Mouse (Mus musculus) CH12.LX (cell line): Measurements from ENCODE around the gene Greb1. TPM values are rescaled to one million over a fixed set of nuclear protein-coding genes. Genes with fewer than 3 reads are reported as not detected.

ENCODE experiments used
- DNase-seq: peaks from one replicate; pipeline ENCODE4 v3.0.0-alpha.2; 2013; ENCODE audit errors: extremely low read depth
- H3K27ac ChIP-seq: 2 replicates; pipeline ENCODE4 v1.5.1; 2012; ENCODE audit warnings: low read depth, mild to moderate bottlenecking, control low read depth, moderate library complexity; ENCODE audit not compliant: insufficient read depth
- H3K27me3 ChIP-seq: replicated peaks from 2 replicates; pipeline ENCODE3; 2012; ENCODE audit warnings: inconsistent platforms
- H3K36me3 ChIP-seq, 2 experiments: replicated peaks in 1 of 2; 2 replicates each; pipeline versions ENCODE3 to v1.6.1; 2012; ENCODE audit warnings: inconsistent platforms in 1 of 2, low read length in 1 of 2, mild to moderate bottlenecking in 1 of 2, mixed read lengths in 1 of 2, moderate library complexity in 1 of 2; ENCODE audit not compliant: control insufficient read depth in 1 of 2, insufficient read depth in 1 of 2
- H3K4me1 ChIP-seq, 2 experiments: 2 replicates each; pipeline ENCODE4 v1.6.1; 2012; ENCODE audit warnings: inconsistent platforms in 1 of 2, moderate library complexity in 1 of 2; ENCODE audit not compliant: insufficient read depth in 2 of 2, control insufficient read depth in 1 of 2
- H3K4me2 ChIP-seq: 2 replicates; pipeline ENCODE4 v1.6.1; 2012; ENCODE audit warnings: low read depth, mild to moderate bottlenecking, control low read depth; ENCODE audit not compliant: poor library complexity, insufficient read depth, severe bottlenecking
- H3K4me3 ChIP-seq, 3 experiments: fragments of 150-350 bp in 1 of 3; sonication (generic) in 1 of 3; replicated peaks in 1 of 3; 2 replicates each; pipeline versions ENCODE3 to v1.5.1; 2011 to 2012; ENCODE audit warnings: low read depth in 2 of 3, low read length in 2 of 3, mild to moderate bottlenecking in 2 of 3, moderate library complexity in 2 of 3, control low read depth in 1 of 3, improper control_type of control experiment in 1 of 3, inconsistent platforms in 1 of 3, mixed read lengths in 1 of 3; ENCODE audit not compliant: poor library complexity in 1 of 3
- H3K79me2 ChIP-seq: replicated peaks from 2 replicates; pipeline ENCODE4 v1.6.1; 2012; ENCODE audit warnings: mild to moderate bottlenecking, moderate library complexity; ENCODE audit not compliant: control insufficient read depth, poor library complexity, insufficient read depth, severe bottlenecking; ENCODE audit errors: extremely low read depth
- H3K9ac ChIP-seq: 2 replicates; pipeline ENCODE4 v1.6.1; 2012; ENCODE audit warnings: low read depth, mild to moderate bottlenecking, control low read depth, moderate library complexity; ENCODE audit not compliant: insufficient read depth
- H3K9me3 ChIP-seq: replicated peaks from 2 replicates; pipeline ENCODE3; 2012; ENCODE audit warnings: low read length, inconsistent platforms, mixed read lengths
- BHLHE40 ChIP-seq: IDR thresholded peaks from 2 replicates; pipeline ENCODE4 v1.6.1; 2011; ENCODE audit warnings: mild to moderate bottlenecking, low read depth, low read length, improper control_type of control experiment
- CTCF ChIP-seq, 2 experiments: IDR thresholded peaks in 1 of 2; conservative IDR thresholded peaks in 1 of 2; 2 replicates each; pipeline ENCODE4 v1.5.1; 2011 to 2012; ENCODE audit warnings: low read depth in 2 of 2, low read length in 2 of 2, improper control_type of control experiment in 1 of 2, inconsistent platforms in 1 of 2, mild to moderate bottlenecking in 1 of 2, moderate library complexity in 1 of 2
- JUND ChIP-seq: conservative IDR thresholded peaks from 2 replicates; pipeline ENCODE4 v1.6.1; 2011; ENCODE audit warnings: low read depth, low read length, improper control_type of control experiment
- MAX ChIP-seq: IDR thresholded peaks from 2 replicates; pipeline ENCODE4 v1.6.1; 2011; ENCODE audit warnings: low read length, improper control_type of control experiment
- MAZ ChIP-seq: IDR thresholded peaks from 2 replicates; pipeline ENCODE4 v1.6.1; 2012; ENCODE audit warnings: low read depth, mild to moderate bottlenecking, inconsistent platforms, low read length, improper control_type of control experiment, moderate library complexity
- MXI1 ChIP-seq: IDR thresholded peaks from 2 replicates; pipeline ENCODE4 v1.6.1; 2011; ENCODE audit warnings: mild to moderate bottlenecking, low read depth, low read length, improper control_type of control experiment
- MYC ChIP-seq: IDR thresholded peaks from 2 replicates; pipeline ENCODE4 v1.6.1; 2011; ENCODE audit warnings: low read depth, mild to moderate bottlenecking, improper control_type of control experiment, low read length
- NELFE ChIP-seq: IDR thresholded peaks from 2 replicates; pipeline ENCODE4 v1.6.1; 2011; ENCODE audit warnings: low read depth, low read length, improper control_type of control experiment
- RAD21 ChIP-seq: IDR thresholded peaks from 2 replicates; pipeline ENCODE4 v1.6.1; 2011; ENCODE audit warnings: low read depth, mild to moderate bottlenecking, low read length, improper control_type of control experiment, moderate library complexity
- SIN3A ChIP-seq: IDR thresholded peaks from 2 replicates; pipeline ENCODE4 v1.6.1; 2012; ENCODE audit warnings: low read length, improper control_type of control experiment, inconsistent platforms
- SMC3 ChIP-seq: IDR thresholded peaks from 2 replicates; pipeline ENCODE4 v1.6.1; 2011; ENCODE audit warnings: low read depth, low read length, improper control_type of control experiment
- TBP ChIP-seq: conservative IDR thresholded peaks from 2 replicates; pipeline ENCODE4 v1.6.1; 2011; ENCODE audit warnings: low read depth, low read length, improper control_type of control experiment
- TCF12 ChIP-seq: IDR thresholded peaks from 2 replicates; pipeline ENCODE4 v1.6.1; 2014; ENCODE audit warnings: low read depth, mild to moderate bottlenecking, inconsistent platforms, low read length, improper control_type of control experiment
- ZMIZ1 ChIP-seq: IDR thresholded peaks from 2 replicates; pipeline ENCODE4 v1.6.1; 2012; ENCODE audit warnings: low read depth, mild to moderate bottlenecking, inconsistent platforms, low read length, improper control_type of control experiment
- ZNF384 ChIP-seq: IDR thresholded peaks from 2 replicates; pipeline ENCODE4 v1.6.1; 2012; ENCODE audit warnings: low read depth, low read length, improper control_type of control experiment, inconsistent platforms
- dilution Hi-C: fragments of 300-500 bp; cut with MboI; formaldehyde crosslinking; loops from 2 replicates; pipeline ENCODE4 v1.14.3; 2020; ENCODE audit warnings: low sequenced_read_pairs; ENCODE audit not compliant: extremely low pct_unique_long_range_greater_than_20kb, extremely low pct_ligation_motif_present
- in situ Hi-C: fragments of 300-500 bp; cut with MboI; formaldehyde crosslinking; loops from 3 replicates; pipeline ENCODE4 v1.14.3; 2019; ENCODE audit warnings: low sequenced_read_pairs, low pct_ligation_motif_present, low pct_unique_long_range_greater_than_20kb, mixed read lengths
- polyA plus RNA-seq: library from polyadenylated mRNA; unstranded; fragments of >175 nt; gene quantifications from 2 replicates; pipeline ENCODE4 v1.2.1, GENCODE M21; 2012; ENCODE audit warnings: low read depth; ENCODE audit not compliant: insufficient read length
- total RNA-seq, 2 experiments: library from RNA; depleted of rRNA; stranded (reverse); fragments of 300-350 nt in 1 of 2; fragments of >200 nt in 1 of 2; gene quantifications; 2 replicates each; pipeline ENCODE4 v1.2.3; 2012 to 2014

Gene Greb1
- total and polyA plus RNA-seq, 3 experiments, result not detected

GRCm38 (mm10) chr12:16803956-16804430 lies 3.3 kb upstream of the Greb1 start:
- in situ Hi-C loops (loop anchor here (25.0 kb wide), 1 partner anchor 458 kb away; the partner anchor contains the start of gene Pdia6), dilution Hi-C loops (no loop called here)
- DNase-seq, result no peak
- Histone ChIP-seq H3K4me2 (no peak overlapping the region), H3K27ac (no peak overlapping the region), H3K27me3 (no peaks in the 10 kb centered on the region), H3K4me1 (peaks cover 4 to 13% of the 10 kb centered on the region in 2 experiments; a peak in 3 of 4 replicates), H3K9me3 (no peaks in the 10 kb centered on the region), H3K79me2 (no peaks in the 10 kb centered on the region), H3K36me3 (no peaks in the 10 kb centered on the region), H3K9ac (no peak overlapping the region), H3K4me3 (no peak overlapping the region)
- TF ChIP-seq MAX (no peak), SIN3A (no peak), TBP (no peak), BHLHE40 (no peak), MXI1 (no peak), TCF12 (no peak), MYC (no peak), NELFE (no peak), MAZ (no peak), SMC3 (no peak), ZMIZ1 (no peak), ZNF384 (no peak)

- no peaks in the 10 kb centered on the region for H3K27me3 ChIP-seq
- H3K36me3 ChIP-seq, result no peaks in the 10 kb centered on the region
- in situ Hi-C loops (loop anchor here (25.0 kb wide), 1 partner anchor 459 kb away; the partner anchor contains the start of gene Pdia6), dilution Hi-C loops (no loop called here)
- no peak overlapping the region for H3K4me2 ChIP-seq
- H3K4me1 ChIP-seq, result peaks cover 4 to 13% of the 10 kb centered on the region in 2 experiments; a peak in 3 of 4 replicates
- DNase-seq, result no peak
- no peak for TF ChIP-seq MXI1
- no peak for TF ChIP-seq CTCF (conservative IDR thresholded peaks at IDR 0.05 in 1 of 2, IDR thresholded peaks at IDR 0.05 in 1 of 2; ENCODE audit: low read depth in 2 of 2, low read length in 2 of 2)
- no peak for TF ChIP-seq SMC3
- TF ChIP-seq JUND, result no peak
- no peak for TF ChIP-seq RAD21
- no peaks in the 10 kb centered on the region for H3K79me2 ChIP-seq
- no peak overlapping the region for H3K27ac ChIP-seq
- H3K4me3 ChIP-seq, result no peak overlapping the region
- H3K9ac ChIP-seq, result no peak overlapping the region
- no peaks in the 10 kb centered on the region for H3K9me3 ChIP-seq
These were observed 2.7 kb upstream of the Greb1 start for GRCm38 (mm10) chr12:16803237-16803955.
